Mouse (Mus musculus): ENCODE measurements around the gene Rab7b. TPM values are rescaled to one million over a fixed set of nuclear protein-coding genes. Genes with fewer than 3 reads are reported as not detected.

Gene Rab7b
- 0.61 and 0.76 TPM in 2 replicates for polyA plus RNA-seq (2016; fragmentation: Nextera tagmentation; extraction: Ambion mirVana)

DNA sequence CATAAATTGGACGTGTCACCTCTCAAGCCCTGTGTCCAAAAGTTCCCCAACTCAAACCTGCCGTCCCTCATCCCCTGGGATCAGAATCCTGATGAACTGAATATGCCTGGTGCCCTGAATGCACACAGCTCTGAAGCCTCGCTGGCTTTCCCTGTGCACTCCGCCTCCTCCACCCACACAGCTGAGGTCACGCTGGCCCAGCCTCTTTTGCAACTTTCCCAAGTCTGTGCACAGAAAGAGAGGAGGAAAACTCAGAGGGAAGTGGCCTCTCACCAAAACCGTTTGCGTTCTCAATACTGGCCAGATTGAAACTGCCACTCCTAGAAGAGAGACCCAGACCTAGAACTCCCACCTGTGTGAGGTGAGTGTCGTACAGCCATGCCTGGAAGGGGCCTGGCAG, at the start of gene Rab7b:
Gene Rab7b (plus strand): TSS at position 221 of the 400 bp plus-strand sequence.
- no peak within 1 kb of the TSS for H3K4me2 ChIP-seq (replicated peaks)
- no peaks in the 10 kb centered on the region for H3K9me3 ChIP-seq (replicated peaks)
- no peaks in the 10 kb centered on the region for H3K27me3 ChIP-seq
- no peaks in the 10 kb centered on the region for H3K36me3 ChIP-seq
- H3K4me3 ChIP-seq = no peak within 1 kb of the TSS
- WGBS = 57% methylated on average over 8 of the region's 8 CpGs
- no peak within 1 kb of the TSS for H3K9ac ChIP-seq
- ATAC-seq (ENCODE audit: low FRiP score) = no peak
- no peaks in the 10 kb centered on the region for H3K4me1 ChIP-seq
- H3K27ac ChIP-seq = no peak within 1 kb of the TSS

DNA sequence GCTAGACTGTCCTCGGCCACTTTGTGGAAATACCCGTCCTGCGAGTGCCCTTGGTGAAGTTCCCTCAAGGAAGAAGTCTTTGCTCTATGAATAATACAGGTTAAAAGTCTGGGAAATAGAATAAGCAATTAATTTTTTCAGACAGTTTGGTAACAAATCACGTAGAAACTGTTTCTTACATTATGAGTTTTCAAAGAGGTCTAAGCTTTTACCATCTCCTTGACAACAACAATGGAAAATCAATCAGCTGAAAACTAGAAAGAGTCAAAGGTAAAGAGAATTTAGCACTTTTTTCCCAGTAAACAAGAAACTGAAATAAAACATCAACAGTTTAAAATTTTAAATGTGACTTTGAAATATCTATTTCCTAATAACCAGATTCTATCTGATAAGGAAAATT, 48.4 kb upstream of the Rab7b start:
- ATAC-seq (ENCODE audit: low FRiP score) = no peak
- Histone ChIP-seq H3K4me2 (replicated peaks) (no peak overlapping the region), H3K4me1 (no peaks in the 10 kb centered on the region), H3K27me3 (no peaks in the 10 kb centered on the region), H3K36me3 (no peaks in the 10 kb centered on the region), H3K4me3 (no peak overlapping the region), H3K27ac (no peak overlapping the region), H3K9me3 (replicated peaks) (no peaks in the 10 kb centered on the region), H3K9ac (no peak overlapping the region)
- 86% methylated on average over 4 of the region's 4 CpGs for WGBS

DNA sequence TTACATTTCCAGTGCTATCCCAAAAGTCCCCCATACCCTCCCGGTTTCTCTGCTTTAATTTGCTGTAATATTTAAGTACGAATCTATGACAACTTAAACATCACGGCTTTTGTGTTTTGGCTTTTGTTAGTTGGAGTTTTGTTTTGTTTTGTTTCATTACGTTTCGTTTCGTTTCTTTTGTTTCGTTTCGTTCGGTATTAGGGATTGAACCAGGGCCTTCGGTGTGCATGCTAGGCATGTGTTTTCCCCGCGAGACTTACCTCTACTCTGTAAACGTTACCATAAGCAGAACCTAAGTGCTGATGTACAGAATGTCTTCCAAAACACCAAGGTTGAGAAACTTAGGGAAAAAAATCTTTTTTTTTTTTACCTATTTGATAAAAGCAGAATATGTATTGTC, 46.9 kb upstream of the Rab7b start:
- Histone ChIP-seq H3K4me1 (no peaks in the 10 kb centered on the region), H3K36me3 (no peaks in the 10 kb centered on the region), H3K27me3 (no peaks in the 10 kb centered on the region), H3K9me3 (replicated peaks) (no peaks in the 10 kb centered on the region), H3K27ac (no peak overlapping the region), H3K4me2 (replicated peaks) (no peak overlapping the region), H3K4me3 (no peak overlapping the region), H3K9ac (no peak overlapping the region)
- WGBS = 93% methylated on average over 13 of the region's 13 CpGs
- ATAC-seq (ENCODE audit: low FRiP score) = no peak

DNA sequence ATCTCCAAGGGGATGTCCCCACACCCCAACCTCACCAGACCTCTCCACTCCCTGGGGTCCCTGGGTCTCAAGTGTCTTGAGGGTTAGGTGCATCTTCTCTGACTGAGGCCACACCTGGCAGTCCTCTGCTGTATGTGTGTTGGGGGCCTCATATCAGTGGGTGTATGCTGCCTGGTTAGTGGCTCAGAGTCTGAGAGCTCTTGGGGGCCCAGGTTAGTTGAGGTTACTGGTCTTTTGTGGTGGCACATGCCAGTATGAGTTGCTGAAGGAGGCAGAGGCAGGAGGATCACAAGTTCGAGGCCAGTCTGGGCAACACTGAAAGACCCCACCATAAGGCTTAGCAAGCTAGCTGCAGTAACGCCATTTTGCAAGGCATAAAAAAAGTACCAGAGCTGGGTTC, 46.2 kb upstream of the Rab7b start:
- no peak overlapping the region for H3K4me2 ChIP-seq (replicated peaks)

DNA sequence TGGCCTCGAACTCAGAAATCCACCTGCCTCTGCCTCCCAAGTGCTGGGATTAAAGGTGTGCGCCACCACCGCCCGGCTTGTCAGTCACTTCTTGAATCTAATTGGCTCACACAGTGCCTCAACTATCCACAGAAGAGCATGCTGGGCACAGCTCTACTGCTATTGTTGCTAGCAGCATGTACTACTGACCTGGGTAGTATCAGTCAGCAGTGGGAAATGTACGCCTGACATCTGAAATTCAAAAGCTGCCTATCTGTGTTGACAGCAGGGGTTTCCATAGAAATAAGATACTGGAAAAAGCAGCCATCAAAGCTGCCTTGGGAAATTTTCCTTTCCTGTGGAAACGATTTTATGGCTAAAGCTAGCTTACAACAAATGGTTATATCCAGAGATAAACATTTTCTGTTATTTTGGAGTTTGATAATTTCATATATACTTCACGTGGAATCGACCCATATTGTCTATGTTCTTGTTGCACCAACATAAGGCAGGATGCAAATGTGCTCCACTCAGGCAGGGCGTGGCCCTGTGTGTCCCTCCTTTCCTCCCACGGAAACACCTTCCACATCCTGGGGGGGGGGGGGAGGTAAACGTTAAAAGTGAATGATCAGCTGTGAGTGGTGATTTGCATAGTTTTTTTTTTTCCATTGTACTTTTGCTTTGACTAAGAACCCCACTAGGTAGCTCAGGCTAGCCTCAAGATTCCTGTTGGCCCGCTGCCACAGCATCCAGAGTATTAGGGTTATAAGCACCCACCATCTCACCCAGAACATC, 35.6 kb upstream of the Rab7b start:
- no peak overlapping the region for H3K4me2 ChIP-seq (replicated peaks)
- H3K4me1 ChIP-seq = peaks cover 4% of the 10 kb centered on the region; the same call in 1 of the 2 replicates
- no peaks in the 10 kb centered on the region for H3K27me3 ChIP-seq
- H3K27ac ChIP-seq = no peak overlapping the region
- no peak overlapping the region for H3K9ac ChIP-seq
- H3K36me3 ChIP-seq = no peaks in the 10 kb centered on the region
- ATAC-seq (ENCODE audit: low FRiP score) = no peak
- 77% methylated on average over 12 of the region's 12 CpGs for WGBS
- H3K4me3 ChIP-seq = no peak overlapping the region
- H3K9me3 ChIP-seq (replicated peaks) = no peaks in the 10 kb centered on the region

More for the DNA sequence above, 46.2 kb upstream of the Rab7b start:
- Histone ChIP-seq H3K9ac (no peak overlapping the region), H3K27me3 (no peaks in the 10 kb centered on the region), H3K9me3 (replicated peaks) (no peaks in the 10 kb centered on the region), H3K4me3 (no peak overlapping the region), H3K4me1 (no peaks in the 10 kb centered on the region), H3K27ac (no peak overlapping the region), H3K36me3 (no peaks in the 10 kb centered on the region)
- no peak for ATAC-seq (ENCODE audit: low FRiP score)
- 89% methylated on average over 2 of the region's 2 CpGs for WGBS

DNA sequence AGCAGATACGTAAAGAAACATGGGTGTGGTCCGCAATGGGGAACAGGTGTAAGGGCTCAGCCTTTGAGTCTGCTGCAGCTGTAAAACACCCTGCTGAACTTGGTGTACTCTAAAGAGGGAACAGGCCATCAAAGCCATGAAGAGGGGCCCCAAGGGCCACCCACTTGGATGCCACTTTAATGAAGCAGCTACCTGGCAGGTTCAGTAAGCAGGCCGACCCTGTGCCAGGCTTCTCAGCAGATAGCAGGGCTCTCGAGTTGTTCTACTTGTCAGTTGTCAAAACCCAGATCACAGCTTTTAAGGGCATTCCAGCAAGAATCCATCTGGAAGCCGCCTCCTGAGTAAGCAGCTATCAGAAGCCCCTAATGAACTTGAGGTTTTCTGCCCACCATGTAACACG, 32.9 kb upstream of the Rab7b start:
- Histone ChIP-seq H3K27ac (no peak overlapping the region), H3K36me3 (no peaks in the 10 kb centered on the region), H3K9me3 (replicated peaks) (no peaks in the 10 kb centered on the region), H3K4me3 (no peak overlapping the region), H3K27me3 (no peaks in the 10 kb centered on the region), H3K4me2 (replicated peaks) (no peak overlapping the region), H3K4me1 (peaks cover 4% of the 10 kb centered on the region; the same call in 1 of the 2 replicates), H3K9ac (no peak overlapping the region)
- WGBS = 92% methylated on average over 6 of the region's 6 CpGs
- ATAC-seq (ENCODE audit: low FRiP score) = no peak

DNA sequence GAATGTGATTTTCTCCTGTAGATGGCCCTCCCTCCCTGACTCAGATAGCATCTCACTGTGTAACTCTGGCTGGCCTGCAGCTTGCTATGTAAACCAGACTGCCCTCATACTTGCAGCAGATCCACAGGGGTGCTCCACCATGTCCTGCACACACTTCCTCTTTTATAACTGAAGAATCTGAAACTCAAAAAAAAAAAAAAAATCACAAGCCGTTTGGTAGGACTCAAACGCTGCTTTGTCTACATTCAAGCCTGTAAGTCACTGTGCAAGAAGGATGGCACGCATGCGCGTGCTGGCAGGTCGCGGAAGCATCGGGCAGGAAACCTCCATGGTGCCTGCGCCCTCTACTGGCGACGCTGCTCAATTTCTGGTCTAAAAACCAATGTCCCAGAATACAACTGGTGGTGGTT, 30.5 kb upstream of the Rab7b start:
- Histone ChIP-seq H3K4me3 (peak overlapping the region; percentile 2), H3K27ac (peak overlapping the region; percentile 46), H3K36me3 (no peaks in the 10 kb centered on the region), H3K9ac (peak overlapping the region; percentile 60), H3K9me3 (replicated peaks) (no peaks in the 10 kb centered on the region), H3K27me3 (no peaks in the 10 kb centered on the region), H3K4me1 (peaks cover 4% of the 10 kb centered on the region; the same call in 1 of the 2 replicates), H3K4me2 (replicated peaks) (peak overlapping the region; percentile 36)
- WGBS = 0% methylated on average over 11 of the region's 11 CpGs
- ATAC-seq (ENCODE audit: low FRiP score) = peak; percentile 83

DNA sequence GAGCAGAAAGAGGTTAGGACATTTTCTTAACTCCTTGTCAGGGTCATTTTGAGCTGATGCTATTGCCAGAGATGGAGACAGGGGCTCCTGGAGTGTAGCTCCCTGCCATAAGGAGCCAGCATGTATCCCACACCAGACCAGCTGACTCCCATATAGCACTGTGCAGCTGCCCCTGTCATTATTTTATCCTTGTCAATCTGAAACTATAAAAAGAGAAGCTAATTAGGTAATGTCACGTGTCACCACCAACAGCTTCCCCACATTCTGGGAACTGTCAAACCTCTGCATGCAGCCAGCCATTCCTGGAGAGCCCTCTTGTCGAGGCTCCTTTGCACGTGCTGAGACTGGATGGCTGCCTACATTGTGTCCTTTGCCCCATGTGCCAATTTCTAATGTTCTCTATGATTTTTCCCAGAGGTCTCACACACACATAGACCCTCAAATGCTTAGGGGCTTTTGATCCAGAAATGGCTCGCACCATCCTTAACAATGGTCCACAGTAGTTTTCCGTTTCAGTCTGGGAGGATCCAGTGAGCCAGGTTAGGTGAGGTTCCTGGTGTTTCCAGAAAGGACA, 28.9 kb upstream of the Rab7b start:
- Histone ChIP-seq H3K4me1 (peaks cover 4% of the 10 kb centered on the region; the same call in 1 of the 2 replicates), H3K36me3 (no peaks in the 10 kb centered on the region), H3K27ac (no peak overlapping the region), H3K9ac (no peak overlapping the region), H3K27me3 (no peaks in the 10 kb centered on the region), H3K9me3 (replicated peaks) (no peaks in the 10 kb centered on the region), H3K4me2 (replicated peaks) (no peak overlapping the region), H3K4me3 (no peak overlapping the region)
- no peak for ATAC-seq (ENCODE audit: low FRiP score)
- WGBS = 71% methylated on average over 5 of the region's 5 CpGs

DNA sequence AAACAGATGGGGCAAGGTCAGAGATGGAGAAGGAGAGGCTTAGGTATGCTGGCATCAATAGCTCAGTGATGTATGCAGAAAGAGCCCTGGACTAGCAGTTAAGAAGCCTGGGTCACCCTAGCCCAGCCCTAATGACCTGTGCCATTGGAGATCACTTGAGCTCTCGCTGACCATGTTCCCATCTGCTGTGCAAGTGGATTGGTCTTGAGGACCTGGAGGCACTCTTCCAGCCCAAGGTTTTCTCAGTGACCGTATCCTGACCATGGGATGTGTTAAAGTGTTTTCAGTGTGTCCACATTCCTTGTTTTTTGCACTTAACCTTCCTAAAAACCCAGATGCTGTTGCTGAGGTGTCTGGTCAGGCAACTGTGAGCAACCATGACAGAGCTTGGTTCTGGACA, 28.2 kb upstream of the Rab7b start:
- Histone ChIP-seq H3K27me3 (no peaks in the 10 kb centered on the region), H3K27ac (no peak overlapping the region), H3K4me1 (peaks cover 4% of the 10 kb centered on the region; the same call in 1 of the 2 replicates), H3K9ac (no peak overlapping the region), H3K4me2 (replicated peaks) (no peak overlapping the region), H3K9me3 (replicated peaks) (no peaks in the 10 kb centered on the region), H3K4me3 (no peak overlapping the region), H3K36me3 (no peaks in the 10 kb centered on the region)
- WGBS = 81% methylated on average over 2 of the region's 2 CpGs
- ATAC-seq (ENCODE audit: low FRiP score) = no peak

DNA sequence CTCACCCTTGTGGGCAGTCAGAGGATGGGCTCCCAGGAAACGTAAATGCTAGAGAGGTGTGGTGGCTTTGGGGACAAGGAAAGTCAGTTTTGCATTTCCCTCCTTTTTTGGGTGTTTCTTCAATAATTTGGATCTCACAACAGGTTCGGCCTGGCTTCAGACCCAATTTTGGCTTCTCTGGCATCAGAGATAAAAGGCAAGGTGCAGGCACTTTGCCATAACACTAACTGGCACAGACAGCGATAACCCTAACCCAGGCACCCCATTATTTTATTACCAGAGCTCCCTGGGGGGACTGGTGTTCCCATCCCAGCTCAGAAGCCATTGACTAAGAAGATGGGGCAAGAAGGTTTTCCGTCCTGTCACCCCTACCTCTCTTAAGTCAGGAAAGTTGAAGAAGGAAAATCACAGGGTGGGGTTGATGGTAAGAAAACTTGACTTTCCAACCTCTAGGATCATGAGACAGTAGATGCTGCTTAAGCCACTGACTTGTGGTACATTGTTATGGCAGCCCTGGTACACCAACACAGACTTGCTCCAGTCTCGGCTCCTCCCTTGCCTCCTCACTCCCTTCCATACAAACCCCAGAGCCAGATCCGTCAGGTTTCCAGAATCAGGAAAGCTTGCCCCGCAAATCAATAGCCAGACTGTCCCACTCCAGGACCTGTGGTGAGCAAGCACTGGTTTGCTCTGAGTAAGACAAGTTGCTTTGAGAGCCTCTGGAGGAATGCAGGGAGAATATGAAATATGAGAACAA, 27.6 kb upstream of the Rab7b start:
- WGBS = 78% methylated on average over 7 of the region's 7 CpGs
- no peaks in the 10 kb centered on the region for H3K36me3 ChIP-seq
- peaks cover 4% of the 10 kb centered on the region; the same call in 1 of the 2 replicates for H3K4me1 ChIP-seq
- no peak overlapping the region for H3K27ac ChIP-seq
- H3K27me3 ChIP-seq = no peaks in the 10 kb centered on the region
- no peaks in the 10 kb centered on the region for H3K9me3 ChIP-seq (replicated peaks)
- H3K4me3 ChIP-seq = no peak overlapping the region
- no peak overlapping the region for H3K4me2 ChIP-seq (replicated peaks)
- H3K9ac ChIP-seq = no peak overlapping the region
- no peak for ATAC-seq (ENCODE audit: low FRiP score)

DNA sequence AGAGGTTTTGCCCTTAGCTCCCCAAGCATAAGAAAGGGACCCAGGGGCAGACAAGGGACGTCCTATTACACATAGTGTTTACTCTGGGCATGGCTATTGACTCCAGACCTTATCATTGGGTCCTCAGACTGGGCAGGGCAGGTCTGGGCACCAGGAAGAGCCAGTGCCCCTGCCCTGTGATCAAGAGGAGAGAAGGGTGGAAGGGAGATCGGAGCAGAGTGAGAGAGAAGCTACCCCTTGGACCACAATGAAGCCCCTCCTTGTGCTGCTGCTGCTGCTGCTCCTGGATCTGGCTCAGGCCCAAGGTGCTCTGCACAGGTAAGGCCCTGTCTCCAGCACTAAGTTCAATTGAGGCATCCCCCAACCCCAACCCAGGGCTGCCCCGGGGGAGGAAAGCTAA, 26.7 kb upstream of the Rab7b start:
- no peak for ATAC-seq (ENCODE audit: low FRiP score)
- Histone ChIP-seq H3K27me3 (no peaks in the 10 kb centered on the region), H3K4me3 (no peak overlapping the region), H3K27ac (no peak overlapping the region), H3K36me3 (no peaks in the 10 kb centered on the region), H3K9ac (no peak overlapping the region), H3K4me2 (replicated peaks) (no peak overlapping the region), H3K4me1 (peaks cover 4% of the 10 kb centered on the region; the same call in 1 of the 2 replicates), H3K9me3 (replicated peaks) (no peaks in the 10 kb centered on the region)
- 75% methylated on average over 3 of the region's 3 CpGs for WGBS

DNA sequence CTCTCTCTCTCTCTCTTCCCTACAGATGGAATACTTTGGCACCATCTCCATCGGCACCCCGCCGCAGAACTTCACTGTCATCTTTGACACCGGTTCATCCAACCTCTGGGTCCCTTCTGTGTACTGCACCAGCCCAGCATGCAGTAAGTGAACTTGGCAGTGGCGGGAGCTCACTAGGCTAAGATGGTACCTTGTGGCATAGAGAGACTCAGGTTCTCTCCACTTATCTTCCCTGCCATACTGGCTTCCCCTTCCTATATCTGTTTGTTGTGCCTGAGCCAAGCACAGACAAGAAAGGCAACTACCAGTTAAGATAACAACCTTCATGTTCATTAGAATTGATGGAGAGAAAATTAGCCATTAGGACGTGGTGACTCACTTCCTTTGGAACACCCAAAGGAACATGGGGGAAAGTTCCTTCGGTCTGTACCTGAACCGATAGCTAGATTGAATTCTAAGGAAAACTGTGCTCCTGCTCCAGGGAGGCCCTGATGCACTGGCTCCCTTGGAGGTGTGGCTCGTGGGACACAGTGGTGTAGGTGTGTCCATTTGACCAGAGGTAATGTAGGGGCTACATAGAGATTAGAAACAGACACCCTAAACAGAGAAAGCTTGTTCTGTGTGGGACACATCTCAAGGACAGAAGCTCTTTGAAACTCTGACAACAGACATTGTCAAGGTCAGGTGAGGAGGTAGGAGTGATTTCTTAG, 25.1 kb upstream of the Rab7b start:
- no peak overlapping the region for H3K4me3 ChIP-seq
- H3K9ac ChIP-seq = no peak overlapping the region
- 88% methylated on average over 9 of the region's 9 CpGs for whole genome bisulfite sequencing
- no peaks in the 10 kb centered on the region for H3K9me3 ChIP-seq (replicated peaks)
- no peak for ATAC-seq (ENCODE audit: low FRiP score)
- no peaks in the 10 kb centered on the region for H3K36me3 ChIP-seq
- H3K27me3 ChIP-seq = no peaks in the 10 kb centered on the region
- no peak overlapping the region for H3K4me2 ChIP-seq (replicated peaks)
- no peak overlapping the region for H3K27ac ChIP-seq
- no peaks in the 10 kb centered on the region for H3K4me1 ChIP-seq
